Mouse (Mus musculus) spleen, postnatal 14 days (tissue): ENCODE data around the gene Fam107b.

ENCODE experiments used
- DNase-seq, 2 experiments: peaks; one replicate each; pipeline ENCODE4 v3.0.0; 2021 to 2022; ENCODE audit warnings: low spot score in 2 of 2

Gene Fam107b

DNA sequence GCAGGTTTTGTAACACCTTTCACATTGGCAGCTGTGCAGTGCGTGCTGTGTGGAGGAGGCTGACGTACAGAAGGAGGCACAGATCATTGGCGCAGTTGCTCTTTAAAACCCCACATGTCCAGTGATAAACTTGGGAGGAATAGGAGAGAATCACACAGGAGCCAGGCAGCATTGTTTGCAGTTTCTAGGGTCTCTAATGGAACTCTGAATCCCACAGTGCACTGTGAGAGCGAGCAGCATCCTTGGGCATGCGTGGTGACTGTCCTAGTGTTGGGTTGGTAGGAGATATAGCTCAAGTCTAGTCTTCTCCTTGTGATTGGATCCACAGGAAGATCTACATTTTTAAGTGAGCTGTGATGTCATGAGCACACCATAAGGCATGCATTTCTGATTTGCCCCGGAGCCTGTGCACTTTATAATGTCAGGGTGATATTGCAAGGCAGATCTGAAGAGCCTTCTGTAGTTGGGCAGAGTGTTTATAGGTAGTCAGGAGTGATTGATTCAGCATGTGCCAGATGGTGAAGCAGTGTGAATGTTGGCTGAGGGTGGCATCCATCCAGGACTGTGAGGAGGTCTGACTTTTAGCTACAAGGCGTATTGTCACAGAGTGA lies 169.2 kb downstream of the Fam107b start:
- DNase-seq, result no peak

DNA sequence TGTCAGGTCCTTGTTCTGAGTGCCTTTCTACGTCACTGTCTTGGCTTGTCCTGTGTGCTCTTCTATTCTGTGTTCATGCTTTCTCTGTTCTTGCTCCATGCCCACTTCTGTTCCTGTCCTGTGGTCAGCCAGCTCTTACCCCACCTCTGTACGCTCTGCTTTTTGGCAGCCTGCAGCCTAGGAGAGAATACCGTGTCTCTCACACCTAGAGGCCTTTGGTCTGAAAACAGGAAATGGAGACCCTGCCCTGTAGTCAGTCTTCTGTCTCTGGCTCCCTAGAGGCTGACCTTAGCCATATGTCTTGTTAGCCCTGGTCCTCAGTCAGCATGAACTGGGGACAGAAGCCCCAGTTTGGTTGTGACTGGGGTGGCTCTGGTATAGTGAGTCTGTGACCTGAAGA lies 170.0 kb downstream of the Fam107b start:
- no peak for DNase-seq

DNA sequence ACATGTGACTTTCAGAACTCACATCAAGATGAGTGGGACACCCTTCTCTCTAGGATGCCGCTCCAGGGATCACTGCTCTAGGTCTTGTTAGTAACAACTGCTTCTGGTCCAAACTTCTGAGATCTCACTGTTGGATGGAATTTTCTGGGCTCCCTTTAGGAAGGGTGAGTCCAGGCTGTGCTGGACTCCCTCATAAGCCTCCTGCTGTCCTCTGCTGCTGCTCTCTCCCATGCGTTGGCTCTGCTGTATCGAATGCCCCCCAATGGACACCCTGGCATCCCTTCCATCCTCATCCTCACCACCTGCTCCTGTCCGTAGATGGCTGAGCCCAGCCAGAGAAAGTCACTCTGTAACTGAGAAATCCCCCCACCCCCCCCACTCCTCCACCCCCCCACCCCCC lies 170.4 kb downstream of the Fam107b start:
- DNase-seq, result no peak

DNA sequence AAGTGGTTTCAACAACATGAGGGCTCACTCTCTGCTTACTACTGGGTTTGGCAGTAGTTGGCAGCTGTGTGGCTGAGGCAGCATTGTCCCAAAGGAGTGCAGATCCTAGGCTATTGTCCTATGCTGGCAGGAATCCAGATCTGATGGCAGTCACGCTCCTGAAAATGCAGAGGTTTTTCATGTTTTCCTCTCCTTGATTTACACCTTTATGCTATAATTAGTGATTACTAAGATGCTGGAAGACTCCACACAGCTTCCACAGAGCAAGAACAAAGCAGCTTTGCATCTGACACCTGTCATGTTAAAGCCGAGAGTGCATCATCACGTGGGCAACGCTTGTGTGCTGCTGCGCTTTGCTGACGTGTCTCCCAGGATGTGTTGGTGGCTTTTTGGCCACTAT lies 172.2 kb downstream of the Fam107b start:
- no peak for DNase-seq

DNA sequence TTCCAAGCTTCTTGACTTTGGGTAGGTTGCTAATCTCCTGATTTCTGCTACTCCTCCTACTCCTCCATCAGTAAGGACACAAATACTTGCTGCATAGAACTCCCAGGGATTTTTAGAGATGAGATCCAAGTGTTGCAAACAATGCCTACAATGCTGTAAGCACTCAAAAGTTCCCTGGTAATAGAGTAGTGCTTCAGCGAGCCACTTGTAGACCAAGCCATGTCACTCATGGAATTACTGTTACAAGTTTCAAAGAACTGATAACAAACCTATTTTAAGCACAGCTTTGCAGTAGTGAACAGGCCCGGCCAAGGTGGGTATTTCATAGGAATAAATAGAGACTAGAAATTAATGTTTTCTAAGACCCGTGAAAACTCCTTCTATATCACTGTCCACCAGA lies 174.8 kb downstream of the Fam107b start:
- DNase-seq, result no peak

DNA sequence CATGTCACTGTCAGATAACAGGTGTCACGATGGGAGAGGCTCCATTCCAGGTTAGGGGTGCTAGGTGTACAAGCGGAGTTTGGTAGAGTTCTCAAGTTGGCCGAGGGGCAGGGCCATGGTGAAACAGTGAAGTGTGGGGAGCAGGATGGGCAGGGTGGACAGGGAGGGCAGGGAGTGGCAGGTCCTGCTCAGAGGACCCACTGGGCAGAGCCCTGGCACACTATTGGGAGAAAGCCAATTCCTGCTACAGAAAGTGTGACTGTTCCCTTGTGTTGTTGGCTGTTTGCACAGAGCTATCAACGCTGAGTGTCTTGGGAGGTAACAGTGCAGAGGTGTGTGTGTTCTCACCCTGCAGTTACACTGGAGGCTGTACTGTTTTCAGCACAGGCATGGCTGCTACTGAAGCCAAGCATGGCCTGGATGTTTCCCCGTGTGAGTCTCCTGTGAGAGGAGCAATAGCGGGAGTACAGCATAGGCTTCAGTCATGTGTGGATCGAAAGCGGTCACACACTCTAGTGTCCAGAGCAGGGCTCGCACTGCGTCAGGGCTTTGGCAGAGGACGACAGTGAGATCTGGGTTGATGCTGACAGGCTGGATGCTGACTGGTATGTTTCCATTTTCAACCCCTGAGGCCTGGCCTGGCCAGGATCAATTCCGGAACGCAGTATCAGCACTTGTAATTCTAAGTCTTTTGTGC lies 175.8 kb downstream of the Fam107b start:
- no peak for DNase-seq

DNA sequence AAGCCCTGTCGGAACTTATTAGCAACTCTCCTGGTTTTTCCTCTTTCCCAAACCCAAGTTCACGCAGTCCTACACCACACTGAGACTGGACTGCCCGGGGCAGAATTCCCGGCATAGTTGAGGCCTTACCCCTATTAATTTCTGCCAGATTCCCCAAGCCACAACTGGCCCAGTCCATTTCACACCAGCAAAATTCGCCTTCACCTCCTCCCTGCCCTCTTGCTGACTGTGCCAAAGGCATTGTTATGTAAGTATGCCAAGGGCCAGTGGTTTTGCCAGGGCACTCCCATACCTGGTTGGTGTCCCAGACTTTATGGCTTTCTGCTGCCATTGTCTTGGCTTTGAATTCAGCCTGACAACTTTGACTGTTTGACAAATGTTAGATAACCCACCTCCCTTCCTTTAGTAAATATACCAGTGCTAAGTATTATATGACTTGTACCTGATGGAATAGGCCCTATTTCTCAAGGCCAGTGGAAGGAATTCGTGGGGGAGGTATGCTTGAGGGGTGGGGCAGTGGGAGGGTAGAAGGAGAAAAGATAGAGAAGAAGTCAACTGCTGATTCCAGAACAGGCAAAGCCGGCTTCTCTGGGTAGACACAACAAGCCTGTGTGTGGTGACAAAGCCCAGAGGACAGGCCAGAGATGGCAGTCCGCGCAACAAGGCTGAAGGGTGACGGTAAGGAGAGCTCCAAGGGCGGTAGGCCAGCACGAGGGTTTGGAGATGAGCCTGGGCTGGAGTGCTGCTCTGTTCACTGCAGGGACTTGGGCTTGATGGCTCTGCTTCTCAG lies 178.6 kb downstream of the Fam107b start:
- no peak for DNase-seq

DNA sequence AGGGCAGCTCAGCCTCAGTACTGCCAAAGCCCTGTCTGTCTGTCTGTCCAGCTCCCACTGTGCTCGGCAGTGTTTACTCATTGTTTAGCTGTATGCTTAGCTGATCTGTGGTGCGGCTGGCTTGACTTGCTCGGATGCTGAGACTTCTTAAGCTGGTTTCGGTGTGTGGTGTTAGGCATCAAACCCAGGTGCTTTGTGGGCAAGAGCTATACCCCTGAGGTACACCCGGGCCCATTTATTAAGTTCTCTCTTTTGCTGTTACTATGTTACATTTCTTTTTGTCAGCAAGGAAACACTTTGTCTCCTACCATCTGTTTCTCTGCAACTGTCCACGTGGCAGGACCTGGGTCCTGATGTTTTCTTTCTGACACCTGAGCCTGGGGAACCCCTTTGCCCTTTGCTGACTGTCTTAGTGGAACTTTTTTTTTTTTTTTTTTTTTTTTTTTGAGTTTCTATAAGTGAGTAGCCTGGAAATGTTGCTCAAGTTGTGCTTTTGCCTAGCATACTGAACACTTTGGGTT lies 179.3 kb downstream of the Fam107b start:
- DNase-seq, result no peak

DNA sequence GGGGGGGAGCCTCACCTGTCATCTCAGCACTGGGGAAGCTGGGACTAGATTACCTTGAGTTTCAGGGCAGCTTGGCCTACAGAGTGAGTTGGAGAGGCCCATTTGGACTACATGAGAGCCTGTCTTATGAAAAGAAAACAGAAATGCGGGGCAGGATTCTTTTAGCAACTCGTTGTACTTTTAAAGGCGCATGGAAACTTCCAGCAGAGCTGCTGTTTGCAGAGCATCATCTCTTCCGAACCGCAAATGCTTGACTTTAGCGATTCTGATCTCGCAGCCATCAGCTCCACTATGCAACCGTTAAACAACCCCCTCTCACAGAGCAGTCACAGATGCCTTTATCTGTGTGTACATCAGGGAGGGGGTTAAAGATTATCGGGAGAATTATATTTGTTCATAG lies 179.8 kb downstream of the Fam107b start:
- DNase-seq, result no peak

DNA sequence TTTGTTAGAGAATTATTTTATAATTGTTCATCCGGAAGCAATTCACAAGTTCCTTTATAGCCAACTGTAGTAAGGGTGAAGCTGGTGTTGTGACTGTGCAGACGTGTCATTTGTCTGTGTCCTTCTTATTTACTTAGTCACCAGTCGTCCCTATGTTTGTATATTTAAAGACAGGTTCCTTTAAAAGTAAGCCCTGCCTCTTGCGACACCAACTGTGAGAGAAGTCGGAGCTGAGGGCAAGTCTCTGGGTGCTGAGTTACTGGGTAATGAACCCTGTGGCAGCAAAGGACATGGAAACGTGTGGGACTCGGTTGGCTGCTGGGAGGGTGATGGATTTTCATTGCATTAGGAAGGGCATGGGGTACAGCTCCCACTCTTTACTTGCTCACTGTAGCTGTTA lies 182.1 kb downstream of the Fam107b start:
- no peak for DNase-seq

DNA sequence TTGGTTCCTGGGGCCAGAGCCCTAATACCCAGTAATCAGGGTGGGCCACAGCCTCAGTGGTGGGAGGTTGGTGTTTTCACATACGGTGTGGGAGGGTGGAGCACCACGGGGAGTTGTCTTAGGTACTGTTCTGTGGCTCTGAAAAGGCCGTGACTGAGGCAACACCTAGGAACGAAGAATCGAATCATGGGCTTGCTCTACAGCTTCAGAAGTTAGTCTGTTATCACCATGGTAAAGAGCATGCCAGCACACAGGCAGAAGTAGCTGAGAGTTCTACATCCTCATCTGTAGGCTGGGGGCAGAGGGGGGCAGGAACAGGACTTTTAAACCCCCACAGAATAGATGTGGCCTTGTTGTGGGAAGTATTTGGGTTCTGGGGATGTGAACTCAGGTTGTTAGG lies 182.6 kb downstream of the Fam107b start:
- DNase-seq, result no peak

DNA sequence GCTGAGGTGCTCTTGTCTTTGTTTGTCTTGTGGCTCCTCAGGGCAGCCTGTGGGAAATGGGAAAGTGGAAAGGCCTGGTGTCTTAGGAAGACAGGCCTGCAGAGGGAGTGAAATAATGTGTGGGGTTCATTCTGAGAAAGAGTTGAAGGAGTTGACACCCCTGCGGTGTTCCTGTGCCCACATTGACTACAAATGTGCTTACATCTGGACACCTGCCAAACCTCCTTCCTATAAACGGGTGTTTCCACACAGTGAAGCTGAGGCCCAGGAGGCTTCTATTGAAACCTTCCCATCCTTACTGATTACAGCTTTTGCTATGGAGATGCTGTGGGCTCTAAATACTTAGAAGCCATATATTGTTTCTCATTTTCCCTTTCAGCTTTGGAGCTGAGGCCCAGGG lies 183.5 kb downstream of the Fam107b start:
- no peak for DNase-seq

DNA sequence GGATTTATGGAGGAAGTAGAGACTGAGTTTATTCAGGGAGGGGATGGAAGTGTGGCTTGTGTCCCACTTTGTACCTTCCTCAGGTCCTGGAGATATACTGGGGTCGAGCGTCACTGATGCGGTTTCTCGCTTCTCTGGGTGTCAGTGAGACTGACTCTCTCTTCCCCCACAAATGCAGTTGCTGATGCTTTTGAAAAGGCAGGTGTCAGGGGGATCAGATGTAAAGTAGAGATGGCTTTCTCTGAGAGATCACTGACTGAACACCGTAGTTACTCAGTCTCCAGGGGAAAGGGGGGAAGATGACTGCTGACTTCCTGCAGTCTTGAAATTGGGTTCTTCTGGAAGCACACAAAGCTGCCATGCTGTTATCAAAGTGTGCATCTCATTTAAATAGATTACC lies 185.6 kb downstream of the Fam107b start:
- DNase-seq, result no peak

DNA sequence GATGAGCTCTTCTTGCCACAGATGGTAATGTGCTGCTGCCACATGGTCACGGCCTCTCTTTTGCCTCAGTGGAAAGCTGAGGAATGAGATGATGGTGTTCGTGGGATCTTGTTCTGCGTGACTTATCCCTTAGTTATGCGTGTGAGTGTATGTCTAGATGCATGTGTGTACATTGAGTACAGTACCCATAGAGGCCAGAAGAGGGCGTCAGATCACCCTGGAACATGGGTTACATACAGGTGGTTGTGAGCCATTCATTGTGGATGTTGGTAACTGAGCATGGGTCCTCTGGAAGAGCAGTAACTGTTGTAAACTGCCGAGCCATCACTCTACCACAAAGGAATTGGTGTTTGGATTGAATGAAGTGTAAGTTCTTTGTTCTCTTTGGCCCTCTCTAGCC lies 188.1 kb downstream of the Fam107b start:
- DNase-seq, result no peak

DNA sequence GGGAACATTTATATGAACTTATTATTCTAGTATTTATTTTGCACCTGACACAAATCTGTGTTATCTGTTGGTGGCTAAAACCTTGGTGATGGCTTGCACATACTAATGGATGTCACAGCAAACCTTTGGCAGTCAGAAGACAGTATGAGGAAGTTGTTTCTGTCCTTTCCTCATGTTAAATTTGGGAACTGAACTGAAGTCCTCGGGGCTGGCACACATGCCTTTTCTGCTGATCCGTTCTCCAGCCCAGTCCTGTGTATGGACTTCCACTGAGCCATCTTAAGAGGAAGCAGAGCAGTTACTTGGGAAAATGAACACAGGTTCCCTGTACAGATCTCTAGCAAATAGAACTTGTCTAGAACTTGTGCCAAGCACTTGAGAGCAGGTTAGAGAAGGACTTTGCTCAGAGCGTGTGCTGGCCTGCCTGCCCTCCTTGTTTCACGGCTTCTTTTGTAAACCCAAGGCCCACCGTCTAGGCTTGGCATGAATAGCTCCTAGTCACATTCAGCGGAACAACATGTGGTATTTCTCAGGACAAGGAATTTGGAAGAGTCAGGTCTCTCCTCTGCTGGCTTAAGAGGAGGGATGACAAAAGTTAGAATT lies 190.0 kb downstream of the Fam107b start:
- no peak for DNase-seq

DNA sequence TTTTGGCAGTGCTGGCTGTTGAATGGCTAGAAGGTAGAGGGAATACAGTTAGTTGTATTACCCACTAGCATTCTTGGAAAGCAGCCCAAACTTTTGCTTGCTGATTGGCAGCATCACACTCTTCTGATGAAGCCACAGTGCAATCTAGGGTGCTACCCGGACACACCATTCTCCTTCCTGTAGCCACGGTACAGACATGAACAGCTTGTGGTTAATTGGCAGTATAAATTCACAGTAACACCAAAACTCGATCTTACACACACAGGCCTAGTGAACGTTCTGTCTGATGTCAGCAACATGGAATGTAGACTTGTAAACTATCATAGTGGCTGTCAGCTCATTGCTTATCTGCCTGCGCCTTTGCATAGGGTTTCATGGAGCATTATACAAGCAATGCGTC lies 193.8 kb downstream of the Fam107b start:
- DNase-seq, result no peak

DNA sequence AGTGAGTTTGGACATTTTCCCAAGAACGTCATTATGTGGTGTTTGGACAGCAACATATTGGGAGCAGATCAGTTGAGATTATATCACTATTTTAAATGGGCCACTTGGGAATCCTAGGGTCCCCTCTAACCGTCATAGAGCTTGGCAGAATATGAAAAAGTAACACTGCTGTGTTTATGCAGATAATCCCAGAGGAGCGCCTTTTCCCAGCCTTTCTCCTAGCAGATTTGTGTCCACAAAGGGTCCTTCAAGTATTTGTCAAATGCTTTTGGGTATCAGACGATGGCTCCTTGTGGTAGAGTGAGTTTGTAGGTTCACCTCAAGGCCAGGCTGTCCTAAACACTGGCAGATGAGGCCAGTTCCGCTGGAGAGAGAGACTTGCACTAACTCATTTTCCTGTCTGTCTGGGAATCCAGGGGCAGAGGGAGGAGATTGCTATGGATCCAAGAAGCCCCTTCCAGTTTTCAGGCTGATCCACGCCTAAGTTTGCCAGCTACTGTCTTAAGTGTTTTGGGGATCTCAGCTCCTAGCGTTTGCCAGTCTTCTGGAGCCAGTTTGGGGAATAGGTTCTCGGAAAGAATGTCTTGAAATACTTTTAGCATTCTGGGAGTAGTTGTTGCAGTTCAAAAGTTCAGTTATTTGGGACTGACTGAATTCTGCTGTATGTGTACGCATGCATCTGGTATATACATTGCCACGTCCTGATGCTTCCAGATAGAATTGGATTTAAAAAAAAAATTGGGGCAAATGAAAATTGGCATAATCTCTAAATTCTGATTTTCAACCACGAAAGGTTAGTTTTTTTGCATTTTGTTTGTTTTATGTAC lies 195.9 kb downstream of the Fam107b start:
- no peak for DNase-seq

DNA sequence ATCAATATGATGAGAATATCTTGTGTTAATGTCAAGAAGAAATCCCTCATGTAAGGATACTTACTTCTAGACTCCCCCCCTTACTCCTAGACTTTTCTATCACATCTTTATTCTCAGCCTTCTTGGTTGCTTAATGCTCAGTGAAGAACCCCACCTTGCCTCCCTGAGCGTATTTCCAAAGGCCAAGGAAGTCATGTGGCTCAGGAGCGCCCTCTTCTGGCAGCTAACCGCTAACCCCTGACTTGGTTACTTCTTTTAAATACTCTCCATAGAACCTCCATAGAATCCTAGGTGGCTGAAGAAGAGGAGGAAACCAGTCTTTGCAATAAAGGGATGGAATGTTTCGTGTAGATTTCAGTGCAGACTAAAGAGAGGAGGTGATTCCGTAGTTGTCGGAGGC lies 199.0 kb downstream of the Fam107b start:
- peak; percentile 31 to 68 for DNase-seq

DNA sequence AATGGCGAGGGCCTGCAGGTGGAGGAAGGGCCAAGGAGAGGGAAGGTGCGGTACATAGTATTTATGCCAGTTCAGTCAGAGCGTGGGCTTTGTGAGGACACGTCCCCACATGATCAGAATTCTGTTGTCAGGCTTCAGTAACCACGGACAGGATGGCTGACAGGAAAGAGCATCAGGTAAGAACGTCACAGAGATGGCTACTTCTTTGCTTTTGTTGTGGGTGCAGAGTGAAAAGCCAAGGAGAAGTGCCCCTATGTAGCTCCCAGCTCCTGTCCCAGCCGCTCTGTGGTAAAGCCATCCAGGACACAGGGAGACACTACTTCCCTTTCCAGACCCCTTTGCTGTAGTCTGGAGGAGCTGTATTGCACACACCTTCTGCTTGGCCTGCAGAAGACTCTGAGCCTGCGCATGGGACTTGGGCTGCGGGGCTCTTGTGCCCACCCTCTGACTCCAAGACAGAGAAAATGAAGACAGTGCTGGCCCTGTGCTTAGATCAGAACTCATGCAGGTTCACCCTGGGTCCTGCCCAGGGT lies 199.6 kb downstream of the Fam107b start:
- no peak for DNase-seq

DNA sequence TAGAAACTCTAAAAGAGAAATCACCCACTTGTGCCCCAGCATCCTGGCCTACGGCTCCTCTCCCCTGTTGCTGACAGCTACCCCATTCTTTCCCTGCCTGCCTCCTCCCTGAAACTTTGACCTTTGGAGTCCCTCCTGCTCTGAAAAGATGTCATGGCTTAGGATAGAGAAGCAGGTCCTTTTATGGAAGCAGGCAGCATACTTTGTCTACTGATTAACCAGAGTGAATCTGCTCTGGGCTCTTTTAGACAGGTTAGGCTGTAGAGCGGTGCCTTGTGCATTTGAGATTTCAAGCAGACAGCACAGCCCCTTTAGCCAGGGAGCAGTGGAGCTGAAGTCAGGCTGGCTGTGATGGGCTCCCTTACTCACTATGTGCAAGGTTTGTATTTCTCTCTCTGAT lies 200.1 kb downstream of the Fam107b start:
- no peak for DNase-seq

DNA sequence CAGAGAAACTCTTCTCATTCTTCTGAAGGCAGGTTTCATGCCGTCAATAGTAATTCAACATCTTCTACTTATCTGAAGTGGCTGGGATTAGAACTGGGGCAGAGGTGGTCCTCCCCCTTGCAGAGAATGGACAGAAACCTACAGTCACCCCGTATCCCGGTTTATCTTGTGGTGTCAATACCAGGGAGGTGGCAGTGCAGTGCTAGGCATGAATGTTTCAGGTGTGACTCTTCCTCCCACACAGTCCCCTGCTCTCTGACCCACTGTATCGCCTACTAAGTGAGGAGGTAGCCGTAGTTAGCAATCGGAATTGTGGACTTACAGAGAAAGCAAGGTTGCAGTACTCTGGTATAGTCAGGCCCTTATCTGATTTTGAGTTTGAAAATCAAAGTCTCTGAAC lies 201.2 kb downstream of the Fam107b start:
- DNase-seq, result no peak
